Mouse (Mus musculus) lung, embryonic 14.5 days (tissue): ENCODE measurements at regions not wholly inside any gene's neighbourhood (a gene's known extent, or its start where the extent isn't known, plus 50 kb on each side); places are given as distances from the start of the nearest gene placed in this dataset.
A peak's percentile ranks its signal among the peaks of the same experiment; 100 is the strongest.

Experiments used
- ATAC-seq: fragments of 200-750 bp; cut with Nextera tagmentation; 2 replicates; pipeline ENCODE4 v1.8.0; 2017; ENCODE audit warnings: mild to moderate bottlenecking, moderate TSS enrichment, moderate library complexity; ENCODE audit not compliant: insufficient read depth
- DNase-seq: peaks from one replicate; pipeline ENCODE4 v3.0.0-alpha.2; 2015
- H3K27ac ChIP-seq: fragments of 300-500 bp; sonication (generic); 2 replicates; pipeline ENCODE4 v1.5.1; 2014; ENCODE audit warnings: low read depth, mild to moderate bottlenecking, moderate library complexity
- H3K27me3 ChIP-seq: fragments of 300-500 bp; sonication (generic); 2 replicates; pipeline ENCODE4 v1.6.1; 2014; ENCODE audit warnings: low read length, control low read depth; ENCODE audit not compliant: insufficient read depth
- H3K36me3 ChIP-seq: fragments of 300-500 bp; sonication (generic); 2 replicates; pipeline ENCODE4 v1.6.1; 2014; ENCODE audit warnings: control low read depth; ENCODE audit not compliant: insufficient read depth
- H3K4me1 ChIP-seq: fragments of 300-500 bp; sonication (generic); 2 replicates; pipeline ENCODE4 v1.6.1; 2014; ENCODE audit warnings: antibody characterized with exemption, control low read depth; ENCODE audit not compliant: insufficient read depth
- H3K4me2 ChIP-seq: fragments of 300-500 bp; sonication (generic); 2 replicates; pipeline ENCODE4 v1.6.1; 2014; ENCODE audit warnings: mild to moderate bottlenecking
- H3K4me3 ChIP-seq: fragments of 300-500 bp; sonication (generic); 2 replicates; pipeline ENCODE4 v1.5.1; 2014; ENCODE audit warnings: low read depth, low read length
- H3K9ac ChIP-seq: fragments of 300-500 bp; sonication (generic); 2 replicates; pipeline ENCODE4 v1.6.1; 2014
- H3K9me3 ChIP-seq: fragments of 300-500 bp; sonication (generic); 2 replicates; pipeline ENCODE4 v1.6.1; 2016; ENCODE audit warnings: low read depth, low read length, control low read depth
- CTCF ChIP-seq: IDR thresholded peaks from 2 replicates; pipeline ENCODE4 v1.5.1; 2016; ENCODE audit warnings: antibody characterized with exemption, low read depth
- WGBS: fragments of 180-500 bp; shearing (Covaris S2); extraction: QIAGEN DNeasy Blood & Tissue Kit; methylation state at CpG from one replicate; pipeline ENCODE4 v1.1.7; 2014; 5-methylcytosine and 5-hydroxymethylcytosine counted together

- H3K4me2 ChIP-seq: no peak overlapping the region
- no peak overlapping the region for H3K27ac ChIP-seq
- no peaks in the 10 kb centered on the region for H3K36me3 ChIP-seq
- 62% methylated on average over 5 of the region's 5 CpGs for WGBS
- ATAC-seq (0 out of 2 replicates have a peak, but pooled peaks have one; percentile 44), DNase-seq (no peak)
- H3K9me3 ChIP-seq: no peaks in the 10 kb centered on the region
- no peaks in the 10 kb centered on the region for H3K27me3 ChIP-seq
- no peak for TF ChIP-seq CTCF
- H3K4me1 ChIP-seq: no peaks in the 10 kb centered on the region
- no peak overlapping the region for H3K9ac ChIP-seq
- no peak overlapping the region for H3K4me3 ChIP-seq
Observed at GRCm38 (mm10) chr17:50438960-50439359, 70.2 kb upstream of the Plcl2 start.

- no peaks in the 10 kb centered on the region for H3K9me3 ChIP-seq
- H3K4me3 ChIP-seq: no peak overlapping the region
- no peak overlapping the region for H3K4me2 ChIP-seq
- no peaks in the 10 kb centered on the region for H3K4me1 ChIP-seq
- ATAC-seq (peak; percentile 49; the same call in 1 of the 2 replicates), DNase-seq (peak; percentile 37)
- WGBS: 63% methylated on average over 3 of the region's 3 CpGs
- TF ChIP-seq CTCF: no peak
- no peak overlapping the region for H3K27ac ChIP-seq
- H3K36me3 ChIP-seq: no peaks in the 10 kb centered on the region
- no peak overlapping the region for H3K9ac ChIP-seq
- no peaks in the 10 kb centered on the region for H3K27me3 ChIP-seq
Observed at GRCm38 (mm10) chr17:50439365-50439764, 69.8 kb upstream of the Plcl2 start.

DNA sequence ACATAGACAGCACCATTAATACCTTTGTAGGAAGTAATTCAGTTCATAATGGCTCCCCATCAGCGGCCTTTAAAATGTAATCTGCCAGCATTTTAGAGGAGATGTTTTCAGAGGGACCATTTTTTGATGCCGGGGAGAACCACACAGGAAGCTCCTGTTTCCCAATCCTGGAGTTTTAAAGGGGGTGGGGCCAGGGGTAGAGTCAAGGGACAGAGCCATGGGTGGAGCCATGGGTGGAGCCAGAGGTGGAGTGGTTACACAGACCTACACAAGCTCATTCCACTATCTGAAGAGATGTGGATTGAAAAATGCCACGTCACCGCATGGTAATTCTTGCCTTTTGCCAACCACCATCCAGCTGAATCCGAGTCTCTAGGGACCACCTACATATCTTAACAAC is 67.1 kb upstream of the Plcl2 start:
- 81% methylated on average over 5 of the region's 5 CpGs for WGBS
- no peak overlapping the region for H3K27ac ChIP-seq
- H3K9ac ChIP-seq: no peak overlapping the region
- ATAC-seq: no peak
- TF ChIP-seq CTCF: no peak
- no peak overlapping the region for H3K4me2 ChIP-seq
- H3K27me3 ChIP-seq: no peaks in the 10 kb centered on the region
- H3K4me3 ChIP-seq: no peak overlapping the region
- DNase-seq: no peak
- H3K36me3 ChIP-seq: no peaks in the 10 kb centered on the region
- H3K4me1 ChIP-seq: no peaks in the 10 kb centered on the region
- no peaks in the 10 kb centered on the region for H3K9me3 ChIP-seq

GRCm38 (mm10) chr17:50442905-50443304 is 66.3 kb upstream of the Plcl2 start:
- Histone ChIP-seq H3K4me3 (no peak overlapping the region), H3K9ac (no peak overlapping the region), H3K27me3 (no peaks in the 10 kb centered on the region), H3K4me1 (no peaks in the 10 kb centered on the region), H3K27ac (peak overlapping the region; percentile 9; the same call in 1 of the 2 replicates), H3K36me3 (no peaks in the 10 kb centered on the region), H3K4me2 (no peak overlapping the region), H3K9me3 (no peaks in the 10 kb centered on the region)
- WGBS: 79% methylated on average over 6 of the region's 6 CpGs
- ATAC-seq (no peak), DNase-seq (no peak)
- TF ChIP-seq CTCF: no peak

DNA sequence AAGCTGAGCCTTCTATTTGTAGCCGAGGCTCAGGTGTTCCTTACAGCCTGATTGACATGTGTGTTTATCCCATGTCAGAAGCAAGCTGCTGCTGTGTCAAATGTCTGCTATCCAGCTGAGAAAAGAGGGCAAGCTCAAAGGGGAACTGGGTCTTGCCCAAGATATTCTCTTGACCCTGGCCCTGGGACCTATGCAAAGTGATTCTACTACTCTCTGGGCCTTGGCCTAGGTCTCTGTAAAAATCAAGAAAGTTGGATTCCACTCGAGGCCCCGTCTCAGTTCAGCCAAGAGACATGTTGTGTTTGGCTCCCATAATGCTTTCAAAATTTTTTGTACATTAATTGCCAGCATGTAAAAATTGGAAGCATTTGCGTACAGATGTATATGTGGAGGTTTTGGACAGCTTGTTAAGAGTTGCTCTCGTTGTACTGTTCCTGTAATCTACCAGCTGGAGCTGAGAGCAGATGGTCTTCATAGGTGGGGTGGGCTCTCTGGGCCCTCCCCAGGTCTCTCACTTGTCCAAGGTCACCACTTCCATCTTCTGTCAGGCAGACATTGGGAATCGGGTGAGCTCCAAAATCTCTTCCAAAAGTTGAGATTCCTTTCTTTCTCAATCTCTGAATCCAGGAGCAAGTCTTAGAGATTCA is 65.7 kb upstream of the Plcl2 start:
- H3K9me3 ChIP-seq: no peaks in the 10 kb centered on the region
- DNase-seq: no peak

DNA sequence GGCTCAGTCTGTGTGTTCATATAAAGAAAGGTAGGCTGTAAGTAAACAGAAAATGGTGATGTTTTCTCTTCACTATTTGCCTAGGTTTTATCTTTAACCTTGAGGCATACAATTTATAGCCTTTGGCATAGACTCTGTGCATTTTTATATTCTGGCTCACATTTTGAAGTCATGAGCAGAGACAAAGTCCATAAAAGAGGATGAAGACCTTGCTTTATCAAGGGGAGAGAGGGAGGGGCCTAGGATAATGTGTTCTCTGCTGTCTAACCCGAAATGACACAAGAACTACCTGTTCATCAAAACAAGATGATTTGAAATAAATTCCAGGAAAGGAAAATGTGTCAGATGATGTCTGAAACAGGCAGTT is 65.2 kb upstream of the Plcl2 start:
- no peak overlapping the region for H3K4me3 ChIP-seq
- H3K4me1 ChIP-seq: no peaks in the 10 kb centered on the region
- H3K36me3 ChIP-seq: no peaks in the 10 kb centered on the region
- H3K9ac ChIP-seq: no peak overlapping the region
- no peak for TF ChIP-seq CTCF
- H3K9me3 ChIP-seq: no peaks in the 10 kb centered on the region
- H3K27me3 ChIP-seq: no peaks in the 10 kb centered on the region
- no peak overlapping the region for H3K27ac ChIP-seq
- WGBS: 69% methylated on average over 1 of the region's 1 CpGs
- DNase-seq: no peak
- H3K4me2 ChIP-seq: no peak overlapping the region
- no peak for ATAC-seq

More for the DNA sequence above, 65.7 kb upstream of the Plcl2 start:
- Histone ChIP-seq H3K36me3 (no peaks in the 10 kb centered on the region), H3K4me1 (no peaks in the 10 kb centered on the region), H3K4me3 (no peak overlapping the region), H3K4me2 (no peak overlapping the region), H3K27ac (peak overlapping the region; percentile 9; the same call in 1 of the 2 replicates), H3K9ac (no peak overlapping the region), H3K27me3 (no peaks in the 10 kb centered on the region)
- ATAC-seq: no peak
- WGBS: 67% methylated on average over 6 of the region's 6 CpGs
- TF ChIP-seq CTCF: no peak

GRCm38 (mm10) chr17:50448693-50449092 is 60.5 kb upstream of the Plcl2 start:
- ATAC-seq (peak; percentile 60; the same call in 1 of the 2 replicates), DNase-seq (peak; percentile 68)
- H3K36me3 ChIP-seq: no peaks in the 10 kb centered on the region
- no peaks in the 10 kb centered on the region for H3K9me3 ChIP-seq
- H3K4me1 ChIP-seq: no peaks in the 10 kb centered on the region
- no peak overlapping the region for H3K4me2 ChIP-seq
- no peaks in the 10 kb centered on the region for H3K27me3 ChIP-seq
- TF ChIP-seq CTCF: no peak
- H3K27ac ChIP-seq: no peak overlapping the region
- WGBS: 51% methylated on average over 6 of the region's 6 CpGs
- H3K9ac ChIP-seq: no peak overlapping the region
- no peak overlapping the region for H3K4me3 ChIP-seq
